Mouse (Mus musculus) ZHBTc4 (cell line): ENCODE measurements around the gene Dysf.

Source experiments
- DNase-seq: peaks from one replicate; pipeline ENCODE4 v3.0.0-alpha.2; 2011; ENCODE audit warnings: low read depth, low spot score

Gene Dysf

GRCm38 (mm10) chr6:84111106-84111505 is 102.7 kb downstream of the Dysf start:
- DNase-seq, result no peak

- peak; percentile 56 for DNase-seq
These were observed 111.5 kb downstream of the Dysf start for GRCm38 (mm10) chr6:84119731-84120530.

- no peak for DNase-seq
These were observed 116.2 kb downstream of the Dysf start for GRCm38 (mm10) chr6:84124609-84125008.

- no peak for DNase-seq
These were observed 116.7 kb downstream of the Dysf start for GRCm38 (mm10) chr6:84125101-84125500.

- DNase-seq, result no peak
These were observed 119.8 kb downstream of the Dysf start for GRCm38 (mm10) chr6:84128229-84128628.

GRCm38 (mm10) chr6:84130867-84131266 is 122.5 kb downstream of the Dysf start:
- no peak for DNase-seq

GRCm38 (mm10) chr6:84131539-84131938 is 123.1 kb downstream of the Dysf start:
- no peak for DNase-seq

GRCm38 (mm10) chr6:84133053-84133452 is 124.7 kb downstream of the Dysf start:
- DNase-seq, result no peak

GRCm38 (mm10) chr6:84133996-84134721 is 125.8 kb downstream of the Dysf start:
- no peak for DNase-seq

GRCm38 (mm10) chr6:84134722-84135394 is 126.5 kb downstream of the Dysf start:
- DNase-seq, result no peak

- no peak for DNase-seq
These were observed 127.3 kb downstream of the Dysf start for GRCm38 (mm10) chr6:84135709-84136108.

GRCm38 (mm10) chr6:84136345-84136744 is 128.0 kb downstream of the Dysf start:
- no peak for DNase-seq

- DNase-seq, result no peak
These were observed 131.5 kb downstream of the Dysf start for GRCm38 (mm10) chr6:84139932-84140331.

GRCm38 (mm10) chr6:84142481-84142880 is 134.1 kb downstream of the Dysf start:
- DNase-seq, result no peak

GRCm38 (mm10) chr6:84143328-84143727 is 134.9 kb downstream of the Dysf start:
- no peak for DNase-seq

GRCm38 (mm10) chr6:84144393-84144792 is 136.0 kb downstream of the Dysf start:
- no peak for DNase-seq

GRCm38 (mm10) chr6:84147206-84148004 is 139.0 kb downstream of the Dysf start:
- no peak for DNase-seq

- DNase-seq, result peak; percentile 15
These were observed 140.1 kb downstream of the Dysf start for GRCm38 (mm10) chr6:84148470-84148869.

- DNase-seq, result no peak
These were observed 146.1 kb downstream of the Dysf start for GRCm38 (mm10) chr6:84154508-84154907.

GRCm38 (mm10) chr6:84155765-84156164 is 147.4 kb downstream of the Dysf start:
- DNase-seq, result no peak

- DNase-seq, result no peak
These were observed 148.2 kb downstream of the Dysf start for GRCm38 (mm10) chr6:84156481-84157025.
